Mouse (Mus musculus): ENCODE measurements around the gene Rdh7.
"Not testable (repeated sequence)": the region's sequence is repeated elsewhere in the genome, so short reads cannot be mapped to it uniquely, and the experiment has no call there.

Gene Rdh7

DNA sequence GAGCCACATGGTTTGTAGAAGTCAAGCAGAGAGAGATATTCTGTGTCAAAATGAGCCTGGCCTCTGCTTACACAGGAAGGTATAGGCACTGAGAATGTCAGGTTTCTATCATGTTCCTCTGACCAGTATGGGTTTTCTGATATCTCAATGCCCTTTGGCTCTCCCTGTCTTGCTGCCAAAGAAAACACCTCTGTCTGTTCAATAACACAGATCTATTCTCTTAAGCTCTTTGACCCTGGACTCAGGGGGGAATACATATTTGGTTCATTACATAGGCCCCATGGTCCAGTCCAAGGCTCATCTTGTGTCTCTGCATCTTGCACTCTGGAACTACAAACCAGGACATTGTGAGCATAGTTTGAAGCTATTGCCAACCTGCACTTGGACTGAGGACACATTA is at the start of gene Rdh7:
Rdh7 (minus strand) TSS at position 213 of the 400 bp plus-strand sequence.
- no peak for DNase-seq (ENCODE audit: low read depth, low spot score)

DNA sequence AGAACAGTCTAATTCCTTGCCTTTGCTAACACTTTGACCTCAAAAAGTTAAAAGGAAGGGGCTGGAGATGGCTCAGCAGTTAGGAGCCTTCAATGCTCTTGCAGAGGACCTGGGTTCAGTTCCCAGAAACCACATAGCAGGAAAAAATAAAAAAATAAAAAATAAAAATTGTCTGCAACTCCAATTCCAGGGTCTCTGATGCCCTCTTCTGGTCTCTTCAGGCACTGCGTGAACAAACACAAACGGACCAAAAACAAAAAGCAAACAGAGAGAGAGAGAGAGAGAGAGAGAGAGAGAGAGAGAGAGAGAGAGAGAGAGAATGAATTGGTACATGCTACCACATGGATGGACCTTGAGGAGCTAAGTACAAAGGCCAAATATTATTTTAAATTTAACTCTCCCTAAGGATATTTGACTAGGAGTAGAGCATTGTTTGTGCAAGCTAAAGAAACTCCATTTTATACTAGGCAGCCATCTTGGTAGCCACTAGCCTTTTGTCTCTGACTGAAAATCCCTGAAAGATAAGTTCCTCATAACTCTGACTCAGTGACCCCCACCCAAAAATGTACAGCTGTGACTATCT is 48.9 kb upstream of the Rdh7 start:
- no peak for DNase-seq (ENCODE audit: low read depth, low spot score)

DNA sequence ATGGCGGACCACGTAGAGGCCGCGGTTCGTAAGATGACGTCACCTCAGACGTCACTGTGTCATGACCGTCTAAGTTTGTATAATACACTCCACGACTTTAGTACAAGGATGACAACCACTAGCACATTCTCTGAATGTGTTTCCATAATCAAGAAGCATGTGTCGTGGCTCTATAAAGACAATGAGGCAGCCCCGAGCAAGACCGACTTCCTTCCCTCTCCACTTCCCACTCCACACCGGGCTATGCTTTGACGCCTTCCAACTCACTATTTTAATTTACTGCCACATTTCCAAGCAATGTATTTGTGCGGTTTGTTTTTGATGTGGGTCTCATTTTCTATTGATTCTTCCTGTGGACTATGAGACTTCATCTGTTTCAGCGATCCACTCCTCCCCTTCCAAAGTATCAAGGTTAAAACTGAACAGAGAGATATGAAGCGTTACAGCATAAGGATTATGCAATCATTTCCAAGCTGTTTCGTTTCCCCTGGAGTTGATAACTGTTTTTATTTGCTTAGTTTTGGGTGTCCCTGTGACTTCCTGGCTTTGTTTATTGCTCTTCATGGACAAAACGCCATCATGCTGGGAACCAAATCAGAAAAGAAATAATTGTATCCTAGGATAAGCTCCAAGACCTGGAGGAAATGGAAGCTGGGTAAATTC is 48.3 kb upstream of the Rdh7 start:
- DNase-seq (ENCODE audit: low read depth, low spot score), result no peak

DNA sequence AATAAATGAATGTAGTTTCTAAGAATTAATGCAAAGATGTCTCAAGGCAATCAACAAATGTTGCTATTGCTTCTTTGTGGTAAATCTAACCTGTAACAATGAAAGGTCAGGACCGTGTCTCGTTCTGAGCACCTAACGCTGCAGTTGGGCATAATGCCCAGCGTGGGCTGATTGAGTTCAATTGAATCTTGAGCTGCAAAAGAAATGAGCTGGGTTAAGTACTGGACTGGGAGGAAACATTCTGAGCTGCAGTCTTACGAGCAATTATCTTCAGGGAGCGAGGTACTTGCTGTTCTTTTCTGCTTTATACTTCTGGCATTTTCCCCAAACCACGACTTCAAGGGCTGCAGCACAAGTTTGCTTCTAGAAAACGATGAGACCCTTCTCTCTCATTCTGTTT is 47.7 kb upstream of the Rdh7 start:
- no peak for DNase-seq (ENCODE audit: low read depth, low spot score)

DNA sequence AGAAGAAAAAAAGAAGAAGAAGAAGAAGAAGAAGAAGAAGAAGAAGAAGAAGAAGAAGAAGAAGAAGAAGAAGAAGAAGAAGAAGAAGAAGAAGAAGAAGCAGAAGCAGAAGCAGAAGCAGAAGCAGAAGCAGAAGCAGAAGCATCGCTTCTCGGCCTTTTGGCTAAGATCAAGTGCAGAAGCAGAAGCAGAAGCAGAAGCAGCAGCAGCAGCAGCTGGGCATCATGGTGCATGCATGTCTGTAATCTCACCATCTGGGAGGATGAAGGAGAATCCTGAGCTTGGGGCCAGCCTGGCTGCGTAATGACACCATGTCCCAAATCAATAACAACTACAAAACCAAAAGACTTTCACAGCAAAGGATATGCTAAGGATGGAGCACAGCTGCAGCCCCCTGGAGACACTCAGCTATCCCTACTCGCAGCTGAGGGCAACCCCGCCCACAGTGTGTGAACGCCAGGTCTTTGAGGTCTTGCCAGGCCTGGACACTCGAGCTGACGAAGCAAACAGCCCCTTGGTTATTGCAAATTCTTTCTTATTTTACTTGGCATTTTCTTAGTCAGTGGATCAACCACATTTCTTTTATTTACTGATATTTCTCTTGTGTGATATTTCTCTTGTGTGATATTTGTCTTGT is 43.8 kb upstream of the Rdh7 start:
- no peak for DNase-seq (ENCODE audit: low read depth, low spot score)

DNA sequence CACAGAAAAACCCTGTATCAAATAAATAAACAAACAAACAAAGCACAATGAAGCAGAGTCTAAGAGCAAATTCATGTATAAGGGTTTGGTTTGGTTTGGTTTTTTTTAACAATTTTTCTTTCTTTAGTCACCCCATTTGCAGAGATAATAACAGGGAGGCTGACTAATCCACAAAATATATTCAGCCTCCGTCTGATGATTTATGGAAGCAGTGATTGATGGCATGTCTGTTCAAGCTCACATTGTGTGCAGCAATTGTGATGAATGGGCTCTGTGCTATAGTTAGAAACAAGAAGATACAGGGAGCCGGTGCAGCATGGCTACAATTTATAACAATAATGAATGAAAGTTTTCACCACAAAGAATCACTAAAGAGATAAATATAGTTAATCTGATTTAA is 39.1 kb upstream of the Rdh7 start:
- no peak for DNase-seq (ENCODE audit: low read depth, low spot score)

DNA sequence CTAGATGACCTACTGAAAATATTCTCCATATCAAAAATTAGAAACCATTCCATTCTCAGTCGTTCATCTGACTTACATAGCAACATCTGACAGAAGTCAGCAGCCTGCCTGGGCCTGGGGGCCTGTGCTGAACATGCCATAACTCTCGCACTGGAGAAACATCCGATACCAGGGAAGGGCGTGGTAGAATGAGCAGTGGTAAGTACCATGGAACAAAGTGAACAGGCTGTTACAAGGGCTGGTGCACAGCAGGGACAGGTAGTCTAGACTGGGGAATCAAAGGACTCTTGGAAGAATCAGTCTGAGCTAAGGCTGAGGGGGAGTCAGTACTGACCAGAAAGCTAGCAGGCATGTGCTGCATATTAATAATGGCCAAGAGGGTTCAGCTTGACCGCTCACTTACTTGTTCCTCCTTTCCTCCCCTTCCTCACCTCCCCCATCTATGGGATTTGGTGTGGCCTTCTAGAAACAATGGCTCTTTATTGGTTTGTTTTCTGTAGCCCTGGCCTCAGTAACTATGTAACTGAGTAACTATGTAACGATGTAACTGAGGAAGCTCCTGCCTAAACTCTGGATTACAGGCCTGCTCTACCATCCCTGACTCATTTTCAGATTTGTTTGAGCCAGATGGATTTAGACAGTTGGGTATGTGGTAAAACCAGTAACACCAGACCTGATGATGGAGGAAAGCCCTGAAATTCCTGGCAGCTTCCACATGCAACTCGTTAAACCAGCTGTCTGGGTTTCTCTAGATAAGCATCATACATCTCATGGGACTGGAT is 36.2 kb upstream of the Rdh7 start:
- DNase-seq (ENCODE audit: low read depth, low spot score), result no peak

DNA sequence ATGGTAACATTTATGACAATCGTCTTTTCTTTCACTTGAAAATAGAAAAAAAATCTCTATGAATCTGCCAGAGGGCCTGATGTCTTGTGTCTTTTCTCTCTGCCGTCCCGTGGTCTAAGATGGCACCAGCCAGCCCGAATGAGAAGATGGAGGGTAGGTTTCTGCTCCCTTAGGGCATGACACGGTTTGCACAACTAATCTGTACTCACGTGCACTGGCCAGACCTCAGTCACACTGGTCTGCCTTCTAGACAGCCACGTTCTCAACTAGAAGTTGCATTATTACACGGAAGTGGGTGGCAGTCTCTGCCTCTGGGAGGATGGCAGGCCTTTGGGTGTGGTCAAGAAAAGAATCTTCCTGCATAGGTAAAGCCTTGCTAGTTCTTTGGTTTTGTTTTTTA is 34.4 kb upstream of the Rdh7 start:
- DNase-seq (ENCODE audit: low read depth, low spot score), result no peak

DNA sequence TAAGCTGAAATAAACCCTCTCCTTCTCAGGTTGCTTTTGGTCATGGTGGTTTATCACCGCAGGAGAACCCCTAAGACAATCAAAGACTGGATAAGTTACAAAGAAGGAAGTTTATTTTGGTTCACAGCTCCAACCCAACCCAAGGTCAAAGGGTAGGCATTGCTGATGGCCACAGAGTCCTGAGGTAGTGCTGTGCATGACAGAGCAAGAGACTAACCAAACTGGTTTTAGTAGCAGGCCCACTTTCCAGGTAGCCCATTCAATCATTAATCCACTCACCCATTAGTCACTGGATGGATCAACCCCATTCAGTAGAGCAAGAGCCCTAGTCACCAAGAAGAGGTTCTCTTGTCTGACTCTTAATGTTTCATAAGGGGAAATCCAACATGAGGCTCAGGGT is 33.6 kb upstream of the Rdh7 start:
- no peak for DNase-seq (ENCODE audit: low read depth, low spot score)

DNA sequence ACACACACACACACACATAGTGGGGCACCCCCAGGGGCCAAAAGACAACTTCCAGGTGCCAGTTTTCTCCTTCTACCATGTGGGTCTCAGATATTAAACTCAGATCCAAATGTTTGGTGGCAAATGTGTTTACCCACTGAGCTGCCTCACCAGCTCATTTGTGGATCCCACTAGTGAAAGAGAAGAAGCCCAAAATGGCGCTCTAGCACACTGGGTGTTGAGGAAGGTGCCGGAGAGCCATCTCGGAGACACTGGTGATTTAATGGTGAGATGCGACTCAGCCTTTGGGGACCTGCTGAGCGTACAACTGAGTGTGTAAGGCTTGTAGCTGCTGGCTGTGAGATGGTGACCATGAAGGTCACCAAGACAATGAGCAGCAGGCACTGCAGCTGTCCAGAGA is 29.0 kb upstream of the Rdh7 start:
- DNase-seq (ENCODE audit: low read depth, low spot score), result no peak

DNA sequence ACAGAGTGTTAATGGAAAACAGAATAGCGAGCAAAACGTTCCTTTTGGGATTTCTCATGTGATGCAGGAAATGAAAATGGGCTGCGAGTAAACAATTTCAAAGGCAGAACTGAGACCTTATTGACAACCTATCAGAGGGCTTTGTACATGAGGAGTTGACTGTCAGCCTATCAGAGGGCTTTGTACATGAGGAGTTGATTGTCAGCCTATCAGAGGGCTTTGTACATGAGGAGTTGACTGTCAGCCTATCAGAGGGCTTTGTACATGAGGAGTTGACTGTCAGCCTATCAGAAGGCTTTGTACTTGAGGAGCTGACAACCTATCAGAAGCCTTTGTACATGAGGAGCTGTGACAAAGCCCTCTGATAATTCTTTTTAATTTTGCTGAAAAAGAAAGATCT is 28.6 kb upstream of the Rdh7 start:
- DNase-seq (ENCODE audit: low read depth, low spot score), result not testable (repeated sequence)

DNA sequence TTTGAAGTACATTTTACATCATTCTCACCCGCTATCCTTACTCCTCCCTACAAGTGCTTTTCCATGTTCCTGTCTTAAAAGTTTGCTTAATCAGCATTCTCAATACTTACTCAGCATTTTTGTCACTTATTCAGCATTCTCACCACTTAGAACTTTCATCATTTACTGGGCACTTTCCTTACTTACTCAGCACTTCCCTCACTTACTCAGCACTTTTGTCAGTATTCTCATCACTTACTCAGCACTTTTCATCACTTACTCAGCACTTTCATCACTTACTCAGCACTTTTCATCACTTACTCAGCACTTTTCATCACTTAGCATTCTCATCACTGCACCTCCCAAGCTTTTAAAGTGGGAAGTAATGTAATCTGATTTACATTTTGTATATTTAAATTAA is 27.0 kb upstream of the Rdh7 start:
- DNase-seq (ENCODE audit: low read depth, low spot score), result no peak

DNA sequence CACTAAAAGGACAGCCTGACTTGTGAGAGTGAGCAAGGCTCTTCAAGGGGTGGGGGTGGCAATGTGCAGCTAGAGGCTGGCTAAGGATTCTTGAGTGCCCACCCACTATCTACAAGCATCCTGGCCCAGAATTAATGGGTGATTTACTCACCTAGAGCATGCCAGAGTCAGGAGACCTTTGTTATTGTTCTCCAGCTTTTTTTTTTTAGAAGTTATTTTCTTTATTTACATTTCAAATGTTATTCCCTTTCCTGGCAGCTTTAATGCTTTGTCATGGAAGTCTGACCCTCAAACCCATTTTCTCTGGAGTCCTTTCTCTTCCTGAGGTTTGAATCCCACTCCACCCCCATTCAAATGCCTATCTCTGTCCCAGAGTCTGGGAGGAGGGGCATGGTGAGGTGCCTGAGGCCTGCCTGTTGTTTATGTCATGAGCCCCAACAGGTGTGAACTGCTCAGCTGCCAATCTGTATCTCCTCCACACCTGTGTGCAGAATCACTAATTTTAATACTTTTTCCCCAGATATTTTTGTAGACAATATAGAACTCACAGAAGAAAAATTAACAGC is 18.9 kb upstream of the Rdh7 start:
- DNase-seq (ENCODE audit: low read depth, low spot score), result no peak

DNA sequence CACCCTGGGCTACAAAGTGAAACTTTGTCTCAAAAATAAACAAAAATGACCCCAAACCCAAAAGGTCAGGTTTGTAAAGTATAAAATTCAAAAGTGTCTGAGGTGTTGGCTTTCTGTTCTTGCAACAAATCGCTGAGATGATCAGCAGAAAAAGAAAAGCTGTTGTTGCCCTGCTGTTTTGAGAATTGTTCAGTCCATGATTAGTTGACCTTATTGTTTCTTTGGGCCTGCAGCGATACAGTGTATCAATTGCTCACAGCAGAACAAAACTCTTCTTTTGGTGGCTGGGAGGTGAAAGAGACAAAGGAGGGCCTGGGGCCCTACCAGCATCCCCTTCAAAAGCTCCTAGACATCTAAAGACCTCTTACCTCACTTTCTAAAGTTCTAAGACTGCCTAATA is 17.5 kb upstream of the Rdh7 start:
- no peak for DNase-seq (ENCODE audit: low read depth, low spot score)

DNA sequence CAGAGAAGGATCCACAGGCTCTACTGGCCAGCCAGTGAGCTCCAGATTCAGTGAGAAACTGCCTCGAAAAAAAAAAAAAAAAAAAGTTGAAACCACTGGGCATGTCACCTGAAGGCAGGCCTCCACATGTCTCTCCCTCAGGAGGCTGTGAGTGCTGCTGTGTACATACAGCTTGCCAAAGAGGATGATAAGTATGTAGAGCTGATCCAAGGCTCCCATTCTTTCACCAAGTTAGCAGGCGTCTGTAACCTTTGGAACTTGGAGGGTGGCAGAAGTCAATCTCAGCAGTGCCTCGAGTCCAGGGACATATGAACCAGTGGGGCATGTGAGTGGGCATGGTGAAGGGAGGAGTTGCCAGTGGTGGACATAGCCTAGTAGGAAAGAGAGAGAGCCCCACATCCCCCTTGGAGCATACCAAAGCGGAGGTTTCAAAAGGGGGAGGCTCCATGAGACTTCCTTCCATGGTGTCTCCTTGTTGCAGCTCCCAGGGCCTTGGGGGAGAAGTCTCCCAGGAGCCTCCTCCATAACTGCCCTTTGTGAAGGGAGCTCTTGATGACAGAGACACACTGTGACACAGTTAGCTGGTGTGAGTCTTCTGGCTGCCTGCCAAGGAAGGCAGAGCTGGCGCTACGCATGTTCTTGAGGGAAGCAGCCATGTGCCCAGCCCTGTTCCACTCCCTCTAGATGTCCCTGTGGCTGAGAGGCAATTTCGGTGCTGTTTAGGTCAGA is 16.3 kb upstream of the Rdh7 start:
- DNase-seq (ENCODE audit: low read depth, low spot score), result no peak

DNA sequence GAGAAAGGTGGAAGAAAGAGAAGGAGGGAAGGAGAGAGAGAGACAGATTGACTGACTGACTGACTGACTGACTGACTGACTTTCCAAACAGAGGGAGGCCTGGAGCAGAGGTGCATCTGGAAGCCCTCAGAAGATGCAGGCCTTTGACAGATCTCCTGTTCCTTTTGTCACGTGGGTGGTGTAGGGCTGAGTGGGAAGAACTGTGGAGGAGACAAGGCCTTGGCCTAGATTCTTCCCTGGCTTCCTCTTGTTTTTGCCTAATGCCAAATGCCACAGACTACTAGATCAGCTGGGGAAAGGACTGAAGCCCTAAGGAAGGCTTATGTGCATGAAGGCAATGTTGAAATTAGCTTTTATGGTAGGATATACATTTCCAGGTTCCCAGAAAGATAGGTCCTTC is 14.5 kb upstream of the Rdh7 start:
- DNase-seq (ENCODE audit: low read depth, low spot score), result no peak

DNA sequence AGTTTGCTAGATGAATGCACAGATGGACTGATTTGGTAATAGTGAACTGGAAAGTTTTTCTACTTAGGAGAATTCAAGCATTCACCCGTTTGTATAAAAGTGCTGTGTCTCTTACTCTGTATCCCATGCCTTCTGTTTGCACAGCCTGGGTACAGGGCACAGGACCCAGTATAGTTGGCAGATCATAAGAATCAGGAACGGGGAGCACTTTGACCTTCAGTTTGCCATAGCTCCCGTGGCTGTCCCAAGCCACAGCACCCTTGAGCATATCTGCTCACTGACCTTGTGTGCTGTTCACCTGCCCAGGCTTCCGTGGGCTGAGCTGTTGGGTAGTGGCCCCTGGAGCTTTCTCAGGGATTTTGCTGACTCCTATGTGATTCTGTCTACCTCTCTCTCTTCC is 13.1 kb upstream of the Rdh7 start:
- no peak for DNase-seq (ENCODE audit: low read depth, low spot score)

DNA sequence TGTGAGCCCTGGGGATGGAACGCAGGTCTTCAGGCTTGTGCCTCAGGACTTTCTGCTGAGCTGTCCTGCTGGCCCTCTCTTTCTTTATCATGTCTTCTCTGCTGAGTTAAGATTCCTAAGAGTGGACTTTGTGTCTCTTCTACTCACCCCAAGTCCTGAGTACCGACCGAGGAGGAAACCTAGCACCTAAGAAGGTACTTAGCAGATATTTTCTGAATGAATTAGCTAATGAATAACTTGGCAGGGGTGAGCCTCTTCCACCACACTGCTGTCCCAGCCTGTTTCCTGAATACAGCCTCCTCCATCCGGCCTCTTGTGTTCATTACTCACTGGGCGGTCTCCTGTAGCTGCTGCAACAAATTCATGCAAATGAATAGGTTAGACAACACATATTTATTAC is 11.2 kb upstream of the Rdh7 start:
- DNase-seq (ENCODE audit: low read depth, low spot score), result no peak

DNA sequence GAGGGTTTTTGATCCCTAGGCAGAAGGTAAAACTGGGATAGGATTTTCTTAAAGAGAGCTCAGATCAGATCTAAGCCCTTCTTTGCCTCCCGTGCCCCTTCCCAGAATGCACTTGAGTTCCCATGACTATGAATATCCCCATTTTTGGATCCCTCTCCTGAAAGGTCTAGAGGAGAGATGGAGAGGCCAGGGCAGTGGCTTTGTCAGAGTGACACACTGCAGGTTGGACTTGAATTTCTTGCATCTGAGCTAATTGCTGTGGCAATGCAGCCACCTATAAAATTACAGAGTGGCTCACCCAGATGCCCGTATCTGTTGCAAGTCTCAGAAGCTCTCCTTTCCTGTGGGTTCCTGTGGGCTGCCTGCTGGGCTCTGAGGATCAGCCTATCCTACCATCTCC is 9.6 kb upstream of the Rdh7 start, which contains the start of gene Sdr9c7:
Sdr9c7 (plus strand) TSS at position 301 of the 400 bp plus-strand sequence.
- no peak for DNase-seq (ENCODE audit: low read depth, low spot score)

DNA sequence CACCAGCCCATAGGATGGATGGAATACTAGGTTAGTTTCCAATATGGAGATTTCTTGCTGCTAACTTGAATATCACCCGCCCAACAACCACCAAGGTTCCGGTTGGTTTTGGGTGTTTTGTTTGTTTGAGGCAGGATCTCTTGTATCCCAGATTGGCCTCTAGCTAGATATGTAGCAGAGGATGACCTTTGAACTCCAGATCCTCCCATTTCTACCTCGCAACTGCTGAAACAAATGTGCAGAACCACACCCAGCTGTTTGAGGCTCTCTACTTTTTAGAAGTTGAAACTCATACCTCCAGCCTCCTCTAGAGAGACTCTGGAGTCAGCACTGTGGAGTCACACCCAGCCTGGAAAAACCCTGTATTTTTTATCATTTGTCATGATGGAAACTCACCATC is 8.9 kb upstream of the Rdh7 start:
- no peak for DNase-seq (ENCODE audit: low read depth, low spot score)

DNA sequence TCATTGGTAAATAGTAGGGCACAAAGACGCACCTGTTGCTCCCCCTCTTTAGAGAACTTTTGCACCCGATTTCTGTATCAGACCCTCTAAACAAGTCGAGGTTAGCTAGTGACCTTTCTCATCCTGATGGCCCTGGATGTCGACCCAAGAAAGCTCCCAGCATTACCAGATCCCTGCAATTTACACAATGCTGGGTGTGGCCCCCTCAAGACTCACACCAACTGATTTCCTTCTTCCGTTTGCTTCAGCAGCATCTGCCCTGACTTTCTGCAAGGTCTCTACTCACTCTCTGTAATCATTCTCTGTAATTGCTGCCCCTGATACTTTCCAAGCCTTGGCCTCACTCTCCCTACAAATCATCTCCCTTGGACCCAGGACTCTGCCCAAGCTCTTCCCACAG is 8.1 kb upstream of the Rdh7 start:
- DNase-seq (ENCODE audit: low read depth, low spot score), result no peak

Data from c-Kit-negative CD71-positive TER-119-positive erythroid progenitor cells, embryonic 14.5 days (primary cell).